Mouse (Mus musculus) liver, embryonic 11.5 days (tissue): Measurements from ENCODE around the gene Ncbp1. TPM values are rescaled to one million over a fixed set of nuclear protein-coding genes. Genes with fewer than 3 reads are reported as not detected.

Source experiments
- ATAC-seq: fragments of 200-750 bp; cut with Nextera tagmentation; replicated peaks from 2 replicates; pipeline ENCODE4 v1.8.0; 2017; ENCODE audit warnings: moderate number of reproducible peaks, mild to moderate bottlenecking, moderate TSS enrichment, moderate library complexity; ENCODE audit not compliant: low FRiP score
- DNase-seq: peaks from one replicate; pipeline ENCODE4 v3.0.0-alpha.2; 2017; ENCODE audit warnings: low spot score
- H3K27ac ChIP-seq: fragments of 300-500 bp; sonication (generic); 2 replicates; pipeline ENCODE4 v1.5.1; 2014; ENCODE audit warnings: mild to moderate bottlenecking, low read depth, low read length, control low read depth
- H3K27me3 ChIP-seq: fragments of 300-500 bp; sonication (generic); replicated peaks from 2 replicates; pipeline ENCODE4 v1.6.1; 2014; ENCODE audit warnings: low read length, mixed read lengths; ENCODE audit not compliant: control insufficient read depth, insufficient read depth
- H3K36me3 ChIP-seq: fragments of 300-500 bp; sonication (generic); 2 replicates; pipeline ENCODE4 v1.6.1; 2014; ENCODE audit warnings: mild to moderate bottlenecking, low read length, moderate library complexity, mixed read lengths; ENCODE audit not compliant: control insufficient read depth, insufficient read depth
- H3K4me1 ChIP-seq: fragments of 300-500 bp; sonication (generic); replicated peaks from 2 replicates; pipeline ENCODE4 v1.6.1; 2014; ENCODE audit warnings: low read length, mixed read lengths; ENCODE audit not compliant: control insufficient read depth, insufficient read depth
- H3K4me2 ChIP-seq: fragments of 300-500 bp; sonication (generic); 2 replicates; pipeline ENCODE4 v1.6.1; 2014; ENCODE audit warnings: mild to moderate bottlenecking, control low read depth, moderate library complexity
- H3K4me3 ChIP-seq: fragments of 300-500 bp; sonication (generic); 2 replicates; pipeline ENCODE4 v1.5.1; 2014; ENCODE audit warnings: low read depth, low read length, control low read depth
- H3K9ac ChIP-seq: fragments of 300-500 bp; sonication (generic); 2 replicates; pipeline ENCODE4 v1.6.1; 2014; ENCODE audit warnings: low read depth, low read length, control low read depth
- H3K9me3 ChIP-seq: fragments of 300-500 bp; sonication (generic); 2 replicates; pipeline ENCODE4 v1.6.1; 2016; ENCODE audit warnings: low read length, inconsistent platforms, mixed read lengths; ENCODE audit not compliant: control insufficient read depth
- WGBS: fragments of 180-500 bp; shearing (Covaris S2); extraction: QIAGEN DNeasy Blood & Tissue Kit; methylation state at CpG from one replicate; pipeline ENCODE4 v1.1.7; 2014; 5-methylcytosine and 5-hydroxymethylcytosine counted together
- polyA plus RNA-seq: library from polyadenylated mRNA; unstranded; fragments of >200 nt; fragmentation: Nextera tagmentation; extraction: Ambion mirVana; gene quantifications from 2 replicates; pipeline ENCODE4 v1.2.1, GENCODE M21; 2014

Gene Ncbp1
- polyA plus RNA-seq, 1 experiment from 2014 or later, result 97.9 TPM

GRCm38 (mm10) chr4:46201834-46202561 is 63.6 kb downstream of the Ncbp1 start:
- peak overlapping the region; percentile 49 for H3K4me2 ChIP-seq
- 9% methylated on average over 7 of the region's 7 CpGs for WGBS
- H3K36me3 ChIP-seq, result no peaks in the 10 kb centered on the region
- no peaks in the 10 kb centered on the region; the same call in 1 of the 2 replicates for H3K4me1 ChIP-seq
- no peak overlapping the region for H3K4me3 ChIP-seq
- H3K9ac ChIP-seq, result no peak overlapping the region
- H3K27me3 ChIP-seq, result peaks cover 16% of the 10 kb centered on the region
- H3K27ac ChIP-seq, result no peak overlapping the region
- ATAC-seq (no peak; the same call in 1 of the 2 replicates), DNase-seq (peak; percentile 49)
- no peaks in the 10 kb centered on the region for H3K9me3 ChIP-seq

- no peak overlapping the region for H3K9ac ChIP-seq
- no peaks in the 10 kb centered on the region for H3K9me3 ChIP-seq
- H3K27me3 ChIP-seq, result peaks cover 16% of the 10 kb centered on the region
- peak overlapping the region; percentile 49 for H3K4me2 ChIP-seq
- no peak overlapping the region for H3K27ac ChIP-seq
- H3K36me3 ChIP-seq, result no peaks in the 10 kb centered on the region
- no peak for ATAC-seq
- H3K4me3 ChIP-seq, result no peak overlapping the region
- no peak for DNase-seq
- 16% methylated on average over 23 of the region's 23 CpGs for WGBS
- no peaks in the 10 kb centered on the region; the same call in 1 of the 2 replicates for H3K4me1 ChIP-seq
Measured at GRCm38 (mm10) chr4:46202562-46203126, 64.2 kb downstream of the Ncbp1 start.

GRCm38 (mm10) chr4:46221090-46221489 is 82.7 kb downstream of the Ncbp1 start:
- no peak for DNase-seq
- Histone ChIP-seq H3K27me3 (no peaks in the 10 kb centered on the region), H3K9ac (no peak overlapping the region), H3K9me3 (no peaks in the 10 kb centered on the region), H3K4me2 (no peak overlapping the region), H3K4me3 (no peak overlapping the region), H3K36me3 (no peaks in the 10 kb centered on the region), H3K4me1 (no peaks in the 10 kb centered on the region), H3K27ac (no peak overlapping the region)
- no peak for ATAC-seq
- WGBS, result 76% methylated on average over 3 of the region's 3 CpGs

Other genes with a start within 250 kb of the Ncbp1 start
- 0.04 and 0.10 TPM in 2 replicates for gene Ccdc180, start 248.3 kb upstream of the Ncbp1 start, polyA plus RNA-seq
- gene Tdrd7, start 173.3 kb upstream of the Ncbp1 start, polyA plus RNA-seq, result 6.1 and 7.9 TPM in 2 replicates
- 27.1 and 28.6 TPM in 2 replicates for gene Tmod1, start 99.7 kb upstream of the Ncbp1 start, polyA plus RNA-seq
- gene Tstd2, start 81 bp downstream of the Ncbp1 start, polyA plus RNA-seq, result 30.8 TPM in 2 replicates
- 15.3 and 18.9 TPM in 2 replicates for gene Xpa, start 57.7 kb downstream of the Ncbp1 start, polyA plus RNA-seq
- gene Foxe1, start 205.0 kb downstream of the Ncbp1 start, polyA plus RNA-seq, result not detected in 2 replicates